Mouse (Mus musculus) gastrocnemius, adult 2 months (tissue): Measurements from ENCODE around the gene Astn2. TPM values are rescaled to one million over a fixed set of nuclear protein-coding genes. Genes with fewer than 3 reads are reported as not detected.

Experiments used
- DNase-seq: peaks from one replicate; pipeline ENCODE4 v3.0.0; 2022
- H3K27ac ChIP-seq: fragments of 200-600 bp; 2 replicates; pipeline ENCODE4 v1.8.1; 2022; ENCODE audit warnings: mild to moderate bottlenecking
- H3K4me3 ChIP-seq: fragments of 200-600 bp; 2 replicates; pipeline ENCODE4 v1.8.1; 2022; ENCODE audit warnings: mild to moderate bottlenecking, moderate library complexity
- CTCF ChIP-seq: fragments of 200-600 bp; IDR thresholded peaks from 2 replicates; pipeline ENCODE4 v1.8.1; 2022; ENCODE audit warnings: antibody characterized with exemption, mild to moderate bottlenecking, moderate library complexity
- intact Hi-C: fragments of 180-260 bp; cut with DNase I; formaldehyde crosslinking; loops from one replicate; pipeline ENCODE4 v1.15.1; 2025
- total RNA-seq, 2 experiments: library from RNA; stranded (reverse); gene quantifications; 2 replicates each; pipeline ENCODE4 v1.2.3; 2021

Gene Astn2
- total RNA-seq, 2 experiments from 2014 or later: 0.61 to 1.0 TPM

DNA sequence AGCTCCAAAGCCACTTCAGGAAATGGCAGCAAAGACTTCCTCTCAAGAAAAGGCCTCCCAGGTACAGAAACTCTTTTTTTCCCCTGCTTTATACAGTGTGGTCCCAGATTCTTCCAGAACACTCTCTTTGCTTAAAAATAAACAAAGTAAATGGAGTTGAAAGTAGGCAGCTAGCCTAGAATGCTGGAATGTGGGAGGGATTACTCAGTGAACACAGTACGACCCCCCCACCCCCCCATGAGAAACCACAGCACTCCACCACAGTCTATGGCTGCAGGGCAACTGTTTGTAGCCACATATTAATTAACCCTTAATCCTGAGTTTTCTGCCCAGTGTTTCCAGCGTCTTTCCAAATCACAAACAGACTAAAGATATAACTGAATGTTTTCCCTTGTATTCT is 25.8 kb downstream of the Astn2 start:
- no peak overlapping the region for H3K27ac ChIP-seq
- no peak for TF ChIP-seq CTCF
- no peak for DNase-seq

DNA sequence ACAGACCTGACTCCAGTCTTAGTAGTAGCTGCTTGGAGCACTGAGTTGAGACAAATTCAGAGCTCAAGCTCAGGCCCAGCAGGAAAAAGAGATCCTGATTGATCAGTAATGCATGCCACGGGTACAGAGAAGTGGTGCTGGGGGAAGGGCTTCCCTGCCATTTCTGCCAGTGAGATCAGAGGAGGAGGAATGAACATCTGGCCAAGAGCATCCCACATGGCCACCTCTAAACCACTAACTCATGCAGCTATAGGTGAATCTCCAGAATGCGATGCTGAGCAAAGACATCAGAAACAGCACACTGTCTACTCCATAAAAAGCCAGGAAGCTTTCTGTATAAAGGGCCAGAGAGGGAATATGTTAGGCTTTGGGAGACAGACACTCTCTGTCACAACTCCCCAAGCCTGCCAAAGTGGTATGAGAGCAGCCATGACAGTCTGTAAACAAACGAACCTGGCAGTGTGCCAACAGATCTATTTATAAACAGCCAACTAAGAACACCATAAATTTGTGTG is 33.8 kb downstream of the Astn2 start:
- intact Hi-C loops: no loop called here
- no peak overlapping the region for H3K27ac ChIP-seq
- H3K4me3 ChIP-seq: no peak overlapping the region
- no peak for DNase-seq
- no peak for TF ChIP-seq CTCF

More for the DNA sequence above, 25.8 kb downstream of the Astn2 start:
- intact Hi-C loops: no loop called here
- H3K4me3 ChIP-seq: no peak overlapping the region

DNA sequence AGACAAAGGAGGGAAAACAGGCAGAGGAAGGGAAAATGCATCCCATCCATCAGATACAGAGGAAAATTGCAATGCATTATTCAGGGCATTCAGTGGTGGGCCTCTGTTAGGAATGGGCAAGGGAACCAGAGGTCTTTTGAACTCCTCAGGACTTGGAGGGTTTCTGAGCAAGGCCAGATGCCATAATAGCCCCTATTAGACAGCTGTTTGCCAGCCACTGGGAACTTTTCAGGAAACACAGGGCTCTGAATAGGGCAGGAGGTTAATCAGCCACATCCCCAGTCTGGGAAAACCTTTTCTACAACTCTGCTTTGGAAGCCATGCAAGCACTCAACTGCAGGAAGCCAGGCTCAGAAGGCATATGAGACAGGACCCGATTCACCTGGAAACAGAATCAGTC is 38.9 kb downstream of the Astn2 start:
- no peak overlapping the region for H3K27ac ChIP-seq
- no peak for DNase-seq
- no peak for TF ChIP-seq CTCF
- H3K4me3 ChIP-seq: no peak overlapping the region
- intact Hi-C loops: no loop called here

DNA sequence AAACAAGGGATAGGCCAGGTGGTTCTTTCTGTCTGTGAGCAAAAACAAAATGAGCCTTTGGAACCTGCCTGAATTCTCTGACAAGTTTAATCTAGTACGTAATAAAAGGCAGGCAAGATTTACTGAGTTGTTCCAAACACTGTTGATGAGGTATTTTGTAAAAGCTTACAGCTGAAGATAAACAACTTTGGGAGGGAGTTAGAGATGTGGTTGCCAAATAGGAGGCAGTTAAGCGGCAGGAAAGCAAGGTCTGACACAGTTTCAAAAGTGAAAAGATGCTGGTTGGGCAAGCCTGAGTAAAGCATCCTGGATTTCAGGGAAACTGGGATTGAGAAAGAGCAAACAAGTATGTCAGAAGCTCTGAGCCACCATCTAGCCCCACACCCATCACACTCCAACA is 59.8 kb downstream of the Astn2 start:
- Histone ChIP-seq H3K4me3 (no peak overlapping the region), H3K27ac (no peak overlapping the region)
- intact Hi-C loops: no loop called here
- DNase-seq: no peak
- no peak for TF ChIP-seq CTCF

DNA sequence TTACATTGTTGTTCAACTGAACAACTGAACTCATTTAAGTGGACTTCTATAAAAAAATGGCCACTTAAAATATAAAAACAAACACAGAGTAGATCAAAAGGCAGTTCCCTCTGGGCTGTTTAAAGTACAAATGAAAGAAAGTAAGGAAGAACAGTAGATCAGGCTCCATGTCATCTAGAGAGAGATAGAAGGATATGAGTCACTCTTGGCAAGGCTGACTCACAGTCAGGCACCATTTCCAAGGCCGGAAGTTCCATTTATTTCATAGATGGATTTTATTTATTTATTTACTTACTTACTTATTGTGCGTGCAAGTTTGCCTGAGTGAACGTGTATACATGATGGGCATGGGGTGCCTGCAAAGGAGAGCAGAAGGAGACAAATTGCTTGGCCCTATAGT is 67.0 kb downstream of the Astn2 start:
- intact Hi-C loops: no loop called here
- no peak for DNase-seq
- no peak overlapping the region for H3K27ac ChIP-seq
- no peak for TF ChIP-seq CTCF
- no peak overlapping the region for H3K4me3 ChIP-seq

DNA sequence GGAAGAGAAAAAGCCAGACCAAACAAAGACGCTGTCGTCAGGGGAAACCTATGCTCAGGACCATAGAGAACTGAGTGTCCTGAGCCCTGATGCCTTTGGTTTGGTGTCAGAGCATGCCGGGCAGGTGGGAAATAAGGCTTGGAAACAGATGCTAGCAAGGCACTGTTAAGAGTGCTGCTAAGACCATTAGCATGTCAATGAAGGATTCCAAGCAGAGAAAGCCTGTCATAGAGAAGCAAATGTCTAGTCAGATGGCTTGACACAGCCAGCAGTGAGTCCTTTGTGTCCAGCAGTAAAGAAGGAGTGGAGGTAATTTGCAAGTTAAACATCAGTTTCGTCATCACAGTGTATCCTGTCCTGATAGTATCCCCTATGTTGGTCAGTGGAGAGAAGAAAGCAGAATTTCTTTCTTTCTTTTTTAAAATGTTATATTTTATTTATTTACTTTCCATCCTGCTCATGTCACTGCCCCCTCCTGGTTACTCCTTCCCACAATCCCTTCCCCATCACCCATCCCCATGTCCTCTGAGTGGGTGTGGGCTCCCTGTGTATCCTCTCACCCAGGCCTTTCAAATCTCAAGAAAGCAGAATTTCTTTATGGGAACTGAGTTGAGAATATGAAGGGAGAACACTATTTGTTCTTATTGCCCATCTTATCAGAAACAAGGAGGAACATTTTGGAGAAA is 73.7 kb downstream of the Astn2 start:
- TF ChIP-seq CTCF: no peak
- DNase-seq: no peak
- no peak overlapping the region for H3K4me3 ChIP-seq
- no peak overlapping the region for H3K27ac ChIP-seq
- intact Hi-C loops: no loop called here

DNA sequence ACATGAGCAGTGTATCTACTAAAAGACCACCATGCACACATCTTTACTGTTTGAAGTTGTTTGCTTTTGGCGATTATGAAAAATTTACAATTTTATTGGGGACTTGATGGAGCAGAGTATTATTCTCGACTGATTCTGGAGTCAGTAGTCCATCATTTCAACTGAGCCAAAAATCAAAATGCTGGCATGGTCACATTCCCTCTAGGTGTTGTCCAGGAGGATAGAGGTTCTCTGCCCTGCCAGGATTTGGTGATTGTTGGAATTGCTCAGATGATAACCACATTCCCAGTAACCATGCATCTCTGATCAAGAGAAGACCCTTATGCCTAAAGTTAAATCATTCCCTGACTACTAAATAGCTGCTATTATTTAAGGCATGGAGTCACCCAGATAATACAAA is 83.4 kb downstream of the Astn2 start:
- intact Hi-C loops: no loop called here
- TF ChIP-seq CTCF: no peak
- Histone ChIP-seq H3K4me3 (no peak overlapping the region), H3K27ac (no peak overlapping the region)
- no peak for DNase-seq

DNA sequence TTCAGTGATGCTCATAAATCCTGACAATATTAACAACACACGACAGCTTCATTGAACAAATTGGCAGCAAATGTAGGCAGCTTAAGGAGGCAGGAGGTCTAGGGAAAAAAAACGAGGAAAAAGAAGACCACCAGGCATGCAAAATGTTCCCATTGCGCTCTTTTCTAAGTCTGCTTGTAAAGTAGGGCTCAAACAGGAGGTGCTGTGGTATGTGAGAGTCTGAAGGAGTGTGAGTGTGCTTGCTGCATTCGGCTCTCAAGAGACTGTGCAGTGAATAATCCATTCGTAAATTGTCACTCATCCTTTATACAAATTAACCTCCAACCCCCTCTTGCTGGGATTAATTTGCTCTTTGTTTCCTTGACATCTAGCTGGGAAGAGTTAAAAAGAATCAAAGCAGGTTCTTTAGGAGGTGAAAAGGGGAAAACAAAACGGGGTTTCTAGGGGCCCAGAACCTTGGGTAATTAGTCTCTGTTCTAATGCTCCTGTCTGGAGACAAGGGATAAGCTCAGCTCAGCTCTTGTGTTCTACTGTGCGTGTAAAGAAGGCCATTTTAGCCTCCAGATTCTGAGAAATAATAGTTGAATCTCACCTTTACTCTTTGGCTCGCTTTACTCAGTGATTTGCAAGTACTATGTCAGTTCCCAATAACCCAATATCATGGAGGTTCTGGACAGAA is 89.5 kb downstream of the Astn2 start:
- DNase-seq: no peak
- H3K27ac ChIP-seq: no peak overlapping the region
- no peak for TF ChIP-seq CTCF
- intact Hi-C loops: no loop called here
- no peak overlapping the region for H3K4me3 ChIP-seq

DNA sequence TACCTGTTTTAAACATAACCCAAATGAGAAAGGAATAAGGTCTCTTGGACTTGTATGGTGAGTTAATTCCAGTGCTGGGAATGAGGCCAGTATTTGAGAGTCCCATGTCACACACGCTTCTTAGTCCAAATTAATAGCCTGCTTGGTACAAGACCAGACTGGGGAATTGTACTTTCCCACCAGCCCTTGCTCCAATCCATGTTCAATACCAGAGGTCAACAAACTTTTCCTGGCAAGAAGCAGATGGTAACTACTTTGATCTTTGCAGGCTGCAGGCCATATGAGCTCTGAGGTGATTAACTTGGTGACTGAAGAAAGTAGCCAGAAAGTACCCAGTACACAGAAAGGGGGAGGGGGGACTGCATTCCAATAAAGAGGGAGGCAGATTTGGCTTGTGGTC is 91.7 kb downstream of the Astn2 start:
- intact Hi-C loops: no loop called here
- DNase-seq: no peak
- H3K27ac ChIP-seq: no peak overlapping the region
- no peak for TF ChIP-seq CTCF
- H3K4me3 ChIP-seq: no peak overlapping the region

DNA sequence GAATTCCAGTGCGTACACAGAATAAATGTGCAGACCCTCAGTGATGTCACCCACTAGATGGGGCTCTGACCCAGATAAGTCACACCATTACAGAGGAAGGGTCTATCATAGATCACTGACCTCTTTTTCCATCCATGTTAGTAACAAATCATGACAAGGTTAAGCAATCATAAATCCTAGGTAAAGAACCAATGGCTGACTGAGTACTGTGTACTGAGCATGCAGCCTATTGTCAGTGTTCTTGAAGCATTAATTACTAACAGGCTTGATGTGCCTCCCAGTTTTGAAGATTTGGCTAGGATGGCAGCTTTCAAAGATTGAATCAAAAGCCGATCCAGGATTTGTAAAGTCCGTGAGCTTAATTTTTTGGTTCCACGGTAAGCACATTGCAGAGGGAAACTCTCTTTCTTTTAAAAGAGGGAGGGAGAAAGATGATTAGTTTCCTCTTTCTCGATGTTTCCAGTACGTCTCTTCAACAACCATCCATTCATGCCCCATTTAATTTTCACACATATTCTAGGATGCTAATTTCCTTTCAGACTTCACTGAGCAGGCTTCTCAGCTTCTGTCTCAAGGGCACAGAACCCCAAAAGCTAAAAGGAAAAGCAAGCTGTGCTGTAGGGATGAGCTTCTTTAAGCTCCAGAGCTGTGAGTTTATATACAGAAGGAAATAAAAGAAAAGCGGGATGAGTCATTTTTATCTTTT is 93.9 kb downstream of the Astn2 start:
- intact Hi-C loops: no loop called here
- Histone ChIP-seq H3K4me3 (no peak overlapping the region), H3K27ac (no peak overlapping the region)
- no peak for TF ChIP-seq CTCF
- DNase-seq: no peak

DNA sequence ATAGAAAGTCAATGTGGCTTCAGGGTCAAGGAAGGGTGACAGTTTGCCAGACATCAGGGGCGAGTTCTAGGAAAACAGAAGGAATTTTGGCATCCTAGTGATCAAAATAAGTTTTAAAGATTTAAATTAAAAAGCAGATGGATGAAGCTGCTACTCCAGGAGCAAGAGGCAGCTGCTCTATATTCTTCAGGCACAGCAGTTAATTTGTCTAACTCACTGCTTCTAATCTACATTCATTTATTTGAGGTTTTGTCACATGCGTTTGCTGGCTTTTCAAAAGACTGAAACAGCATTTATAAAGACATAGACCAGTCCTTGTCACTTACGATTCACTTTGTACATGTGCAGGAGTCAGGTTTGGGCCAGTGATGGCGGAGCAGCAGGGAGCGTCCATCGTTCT is 98.0 kb downstream of the Astn2 start:
- H3K4me3 ChIP-seq: no peak overlapping the region
- intact Hi-C loops: no loop called here
- H3K27ac ChIP-seq: no peak overlapping the region
- TF ChIP-seq CTCF: no peak
- DNase-seq: no peak

DNA sequence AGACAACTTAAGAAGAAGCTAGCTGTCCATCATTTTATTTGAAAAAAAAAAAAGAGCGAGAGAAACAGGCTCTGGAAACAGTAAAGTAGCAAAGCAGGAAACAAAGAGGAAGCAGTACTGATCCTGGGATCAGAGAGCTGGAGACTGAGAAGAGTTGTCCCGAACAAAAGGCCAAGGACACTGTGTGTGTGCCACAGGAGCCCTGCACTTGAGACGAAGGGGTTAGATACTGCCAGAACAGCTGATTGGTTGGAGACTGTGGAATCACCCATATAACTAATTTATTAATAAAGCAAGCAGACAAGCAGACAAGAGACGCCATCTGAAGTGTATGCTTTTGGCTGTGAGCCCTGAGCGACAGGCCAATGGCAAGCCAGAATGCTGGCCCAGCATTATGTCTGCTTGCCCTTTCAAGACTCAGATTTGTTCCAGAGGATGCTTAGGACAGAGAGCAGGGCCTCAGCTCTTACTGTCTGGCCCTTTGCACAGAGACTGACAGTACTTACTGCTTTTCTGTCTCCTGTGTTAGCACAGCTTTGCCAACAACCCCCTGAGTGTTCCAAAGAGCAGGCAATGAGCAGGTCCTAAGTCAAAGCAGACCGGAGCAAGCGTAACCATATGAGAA is 101.6 kb downstream of the Astn2 start:
- H3K27ac ChIP-seq: no peak overlapping the region
- no peak overlapping the region for H3K4me3 ChIP-seq
- DNase-seq: no peak
- TF ChIP-seq CTCF: no peak
- intact Hi-C loops: no loop called here

DNA sequence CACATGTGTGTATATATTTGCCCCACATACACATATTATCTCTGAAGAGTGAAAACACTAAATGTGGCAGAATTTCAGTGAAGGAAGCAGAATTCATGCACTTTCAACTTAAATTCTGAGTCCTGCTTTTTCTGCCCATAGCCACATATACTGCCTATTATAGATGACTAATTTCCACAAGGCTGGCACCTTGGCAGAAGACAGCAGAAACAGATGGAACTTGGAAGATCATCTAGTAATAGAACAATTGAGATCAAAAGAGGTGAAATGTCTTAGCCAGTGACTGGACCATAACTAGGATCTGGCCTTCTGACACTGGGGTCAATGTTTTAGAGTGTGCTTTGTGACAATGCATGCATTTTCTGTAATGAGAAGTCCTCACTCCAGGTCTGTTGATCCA is 119.4 kb downstream of the Astn2 start:
- intact Hi-C loops: no loop called here
- Histone ChIP-seq H3K27ac (no peak overlapping the region), H3K4me3 (no peak overlapping the region)
- no peak for DNase-seq
- TF ChIP-seq CTCF: no peak
